Mouse (Mus musculus): Measurements from ENCODE around the gene Rabac1.
A peak's percentile ranks its signal among the peaks of the same experiment; 100 is the strongest.

Rabac1 gene

GRCm38 (mm10) chr7:24971972-24972893, at the start of gene Rabac1:
Gene Rabac1, minus strand, starts transcription at chr7:24972754.
- peak; percentile 86 to 88 for DNase-seq

GRCm38 (mm10) chr7:25011592-25011991, 39.0 kb upstream of the Rabac1 start:
- DNase-seq, result no peak

- DNase-seq, result peak; percentile 42 to 45
Measured at GRCm38 (mm10) chr7:25010090-25010913, 37.7 kb upstream of the Rabac1 start.

- DNase-seq, result no peak
Measured at GRCm38 (mm10) chr7:25009099-25009700, 36.6 kb upstream of the Rabac1 start.

GRCm38 (mm10) chr7:25008635-25009034, 36.1 kb upstream of the Rabac1 start:
- peak; percentile 71 to 72 for DNase-seq

- DNase-seq, result no peak
Measured at GRCm38 (mm10) chr7:25007609-25008374, 35.2 kb upstream of the Rabac1 start.

- DNase-seq, result no peak
Measured at GRCm38 (mm10) chr7:25006586-25007364, 34.2 kb upstream of the Rabac1 start.

GRCm38 (mm10) chr7:25006171-25006570, 33.6 kb upstream of the Rabac1 start:
- DNase-seq, result no peak

GRCm38 (mm10) chr7:25005421-25006065, 33.0 kb upstream of the Rabac1 start, which contains the start of gene Atp1a3:
Gene Atp1a3, minus strand, starts transcription at chr7:25005958.
- DNase-seq, result no peak

GRCm38 (mm10) chr7:25004806-25005205, 32.3 kb upstream of the Rabac1 start:
- no peak for DNase-seq

- no peak for DNase-seq
Measured at GRCm38 (mm10) chr7:25003820-25004388, 31.4 kb upstream of the Rabac1 start.

- no peak for DNase-seq
Measured at GRCm38 (mm10) chr7:25003291-25003690, 30.7 kb upstream of the Rabac1 start.

GRCm38 (mm10) chr7:25000711-25001110, 28.2 kb upstream of the Rabac1 start:
- DNase-seq, result no peak

GRCm38 (mm10) chr7:25000211-25000610, 27.7 kb upstream of the Rabac1 start:
- no peak for DNase-seq

- no peak for DNase-seq
Measured at GRCm38 (mm10) chr7:24993081-24993480, 20.5 kb upstream of the Rabac1 start.

- DNase-seq, result no peak
Measured at GRCm38 (mm10) chr7:24990478-24990877, 17.9 kb upstream of the Rabac1 start.

- DNase-seq, result no peak
Measured at GRCm38 (mm10) chr7:24987941-24988340, 15.4 kb upstream of the Rabac1 start.

GRCm38 (mm10) chr7:24985799-24986198, 13.2 kb upstream of the Rabac1 start:
- DNase-seq, result no peak

- peak in 1 of 2 experiments; percentile 19 for DNase-seq
Measured at GRCm38 (mm10) chr7:24984307-24984706, 11.8 kb upstream of the Rabac1 start.

- DNase-seq, result no peak
Measured at GRCm38 (mm10) chr7:24983396-24983795, 10.8 kb upstream of the Rabac1 start.

- DNase-seq, result no peak
Measured at GRCm38 (mm10) chr7:24980439-24980838, 7.9 kb upstream of the Rabac1 start.
